Mouse (Mus musculus): Measurements from ENCODE around the gene Mdm2.
"Not testable (repeated sequence)": the region's sequence is repeated elsewhere in the genome, so short reads cannot be mapped to it uniquely, and the experiment has no call there.

Mdm2 gene

DNA sequence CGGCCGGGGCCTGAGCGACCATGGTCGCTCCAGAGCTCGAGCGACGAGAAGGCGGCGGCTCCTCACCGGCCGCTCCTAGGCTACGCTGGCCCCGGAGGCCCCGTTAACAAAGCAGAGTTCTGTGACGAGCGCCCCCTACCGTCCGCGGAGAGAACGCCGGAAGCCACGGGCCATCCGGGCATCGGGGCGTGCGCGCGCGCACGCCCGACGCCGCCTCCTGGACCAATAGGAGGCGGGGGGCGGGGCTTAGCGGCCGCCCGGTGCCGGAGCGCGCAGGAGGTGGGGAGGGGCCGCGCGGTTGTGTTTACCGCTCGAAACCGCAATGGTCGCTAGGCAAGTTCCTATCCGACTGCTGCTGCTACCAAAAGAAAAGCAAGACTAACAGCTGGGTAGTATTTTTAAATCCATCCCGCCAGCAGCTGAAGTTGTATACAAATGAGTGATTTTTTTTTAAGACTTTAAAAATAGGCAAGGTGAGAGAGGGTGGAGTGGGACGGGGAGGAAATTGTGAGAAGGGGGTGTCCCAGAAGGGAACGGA is at the start of gene Mdm2:
Mdm2 (minus strand) TSS at position 155 of the 538 bp plus-strand sequence.
- DNase-seq: peak; percentile 96 to 99

DNA sequence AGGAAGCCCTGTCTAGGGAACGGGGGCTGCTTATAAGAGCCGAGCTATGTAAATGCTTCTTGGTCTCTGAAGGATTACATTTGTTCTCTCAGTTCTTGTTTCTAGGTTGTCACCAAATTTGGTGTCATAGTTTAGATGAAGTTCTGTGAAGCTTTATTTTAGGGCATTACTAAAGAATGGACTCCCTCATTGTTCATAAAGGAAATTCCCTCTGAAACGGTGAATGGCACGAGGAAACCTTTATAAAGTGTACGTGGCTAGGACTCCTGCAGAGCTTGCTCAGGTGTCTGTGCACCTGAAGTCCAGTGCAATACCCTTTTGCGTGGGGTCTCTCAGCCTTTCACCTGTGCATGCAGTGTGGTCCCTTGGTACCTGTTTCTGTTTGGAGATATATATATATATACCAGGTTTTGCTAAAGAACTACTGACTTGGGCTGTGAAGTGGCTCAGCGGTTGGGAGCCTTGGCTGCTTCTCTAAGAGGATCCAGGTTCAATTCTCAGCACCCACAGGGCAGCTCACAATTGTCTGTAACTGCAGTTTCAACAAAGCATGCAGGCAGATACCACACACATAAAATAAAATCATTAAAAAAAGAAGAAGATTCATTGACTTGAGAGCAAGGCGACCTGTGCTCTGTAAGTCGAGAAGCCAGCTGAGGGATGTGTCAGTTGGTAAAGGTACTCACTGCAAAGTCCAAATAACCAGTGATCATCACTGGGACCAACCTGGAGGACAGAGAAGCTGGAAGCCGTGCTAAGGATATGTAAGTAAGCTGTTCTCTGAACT is 49.5 kb upstream of the Mdm2 start:
- DNase-seq: no peak

DNA sequence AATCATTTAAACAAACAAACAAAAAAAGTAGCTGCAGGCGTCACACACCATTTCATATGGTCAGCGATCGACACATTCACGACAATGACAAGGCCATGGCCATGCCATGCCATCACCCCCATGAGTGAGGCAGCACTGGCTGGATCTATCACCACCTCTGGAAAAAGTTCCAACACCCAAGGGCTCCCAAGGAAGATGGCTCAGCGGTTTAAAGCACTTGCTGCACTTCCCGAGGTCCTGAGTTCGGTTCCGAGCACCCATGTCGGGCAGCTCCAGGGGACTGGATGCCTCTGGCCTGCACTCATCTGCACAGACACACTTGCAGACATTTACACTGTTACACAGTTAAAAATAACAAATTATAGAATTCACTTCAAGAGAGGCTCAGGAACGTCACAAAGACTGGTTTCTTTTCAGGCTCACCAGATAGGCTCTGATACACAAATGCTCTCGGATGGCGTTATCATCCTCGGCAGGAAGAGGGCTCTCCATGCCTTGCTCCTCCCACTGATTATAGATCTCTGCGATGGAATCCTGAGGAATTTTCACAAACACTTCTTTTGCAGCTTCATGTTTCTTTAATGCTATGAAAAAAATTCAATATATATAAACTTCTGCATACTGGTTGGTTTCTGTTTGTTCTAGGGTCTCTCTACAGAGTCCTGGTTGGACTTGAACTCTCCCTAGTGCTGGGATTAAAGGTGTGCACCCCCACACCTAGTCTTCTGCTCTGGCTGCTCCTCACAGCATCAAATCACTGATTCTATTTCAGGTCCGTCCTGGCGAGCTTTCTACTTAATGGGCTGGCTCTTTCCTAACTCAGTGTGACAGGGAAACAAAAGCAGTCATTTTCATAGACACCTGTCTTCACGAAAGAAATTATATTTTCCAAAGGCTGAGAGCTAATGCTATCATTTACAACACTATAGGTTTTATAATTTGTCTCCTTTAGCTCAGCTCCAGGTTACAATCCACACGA is 48.5 kb upstream of the Mdm2 start:
- no peak for DNase-seq

DNA sequence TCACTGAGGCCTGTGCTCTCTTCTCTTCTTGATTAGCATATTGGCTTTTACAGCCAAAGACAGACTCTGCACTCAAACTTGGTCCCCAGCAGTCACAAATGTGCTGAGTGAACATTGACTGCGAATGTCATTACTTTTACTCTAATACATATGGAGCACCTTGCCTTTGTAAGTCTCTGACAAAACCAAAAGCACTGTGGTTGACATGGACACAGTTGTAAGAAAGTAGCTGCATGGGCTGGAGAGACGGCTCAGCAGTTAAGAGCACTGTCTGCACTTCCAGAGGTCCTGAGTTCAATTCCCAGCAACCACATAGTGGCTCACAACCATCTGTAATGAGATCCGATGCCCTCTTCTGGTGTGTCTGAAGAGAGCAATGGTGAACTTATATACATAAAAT is 47.8 kb upstream of the Mdm2 start:
- not testable (repeated sequence) for DNase-seq

DNA sequence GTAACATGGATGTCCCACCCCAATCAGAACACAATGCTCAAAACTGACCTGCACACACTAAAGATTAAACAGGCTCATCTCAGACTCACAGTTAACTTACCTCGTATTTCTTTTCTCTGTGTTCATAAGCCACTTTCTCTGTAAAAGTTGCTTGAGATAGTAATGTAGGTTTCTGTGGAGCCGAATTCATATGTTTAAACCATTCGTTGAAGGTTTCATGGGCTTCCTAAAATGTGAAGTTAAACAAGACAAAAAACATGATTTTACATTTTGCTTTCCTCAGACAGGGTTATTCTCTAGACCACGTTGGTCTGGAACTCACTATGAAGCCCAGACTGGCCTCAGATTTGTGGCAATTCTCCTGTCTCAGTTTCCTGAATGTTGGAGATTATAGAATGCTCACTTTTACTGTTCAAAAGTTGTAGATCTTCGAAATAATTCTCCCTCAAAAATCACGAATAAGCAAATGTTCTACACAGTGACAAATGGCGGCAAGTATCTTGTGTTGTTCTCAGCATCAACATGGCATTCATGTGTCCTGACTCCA is 47.3 kb upstream of the Mdm2 start:
- DNase-seq: no peak

DNA sequence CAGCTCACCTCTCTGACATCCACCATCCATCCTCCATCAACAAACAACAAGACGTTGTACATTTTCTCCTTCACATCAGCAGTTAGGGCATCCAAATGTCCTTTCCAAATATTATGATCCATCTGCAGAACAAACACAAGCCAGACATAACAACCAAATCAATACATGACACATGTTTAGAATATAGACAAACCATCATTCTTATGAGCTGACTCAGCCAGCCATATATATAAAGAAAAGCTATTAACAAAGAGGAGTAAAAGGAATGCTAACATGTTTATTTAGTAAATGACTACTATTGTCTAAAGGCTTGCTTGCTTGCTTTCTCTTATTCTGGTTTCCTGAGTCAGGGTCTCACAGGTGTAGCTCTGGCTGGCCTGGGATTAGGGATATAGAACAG is 46.7 kb upstream of the Mdm2 start:
- DNase-seq: no peak

DNA sequence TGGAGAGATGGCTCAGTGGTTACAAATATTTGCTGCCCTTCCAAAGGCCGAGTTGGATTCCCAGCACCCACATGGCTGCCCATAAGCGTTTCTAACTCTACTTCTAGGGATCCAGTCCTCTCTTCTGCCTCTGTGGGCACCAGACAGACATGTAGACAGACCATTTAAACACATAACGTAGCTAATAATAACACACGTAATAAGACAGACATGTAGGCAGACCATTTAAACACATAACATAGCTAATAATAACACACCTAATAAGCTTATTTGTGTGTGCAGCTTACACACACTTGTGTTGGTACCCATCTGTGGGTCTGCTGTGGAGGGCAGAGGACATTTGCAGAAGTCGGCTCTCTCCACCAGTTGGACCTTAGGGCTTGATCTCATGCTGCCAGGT is 46.2 kb upstream of the Mdm2 start:
- DNase-seq: no peak

DNA sequence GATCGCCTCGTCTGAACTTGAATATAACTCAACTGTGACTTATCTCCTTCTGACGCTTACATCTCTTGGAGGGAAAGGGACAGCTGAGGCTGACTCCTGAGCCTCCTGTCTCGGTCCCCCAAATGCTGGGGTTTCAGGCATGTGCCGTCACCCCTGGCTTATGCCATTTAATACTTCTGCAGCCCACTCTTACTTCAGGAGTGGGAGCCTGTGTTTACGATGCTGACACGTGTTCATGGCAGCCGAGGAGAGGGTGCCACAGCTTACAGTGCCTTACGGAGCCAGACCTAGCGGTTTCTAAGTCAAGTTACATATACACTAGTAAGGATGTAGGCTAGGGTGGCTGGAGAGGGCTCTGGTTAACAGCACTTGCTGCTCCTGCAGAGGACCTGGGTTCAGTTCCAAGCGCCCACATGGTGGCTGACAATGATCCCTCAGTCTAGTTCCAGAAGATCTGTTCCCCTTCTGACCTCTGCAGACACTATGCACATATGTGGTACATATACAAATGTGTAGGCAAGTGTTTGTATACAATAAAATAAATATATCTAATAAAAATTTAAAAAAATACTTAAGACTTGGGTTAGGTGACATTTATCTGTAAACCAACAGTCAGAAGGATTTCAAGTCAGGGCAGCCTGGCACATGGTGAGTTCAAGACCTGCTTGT is 45.4 kb upstream of the Mdm2 start:
- DNase-seq: no peak

DNA sequence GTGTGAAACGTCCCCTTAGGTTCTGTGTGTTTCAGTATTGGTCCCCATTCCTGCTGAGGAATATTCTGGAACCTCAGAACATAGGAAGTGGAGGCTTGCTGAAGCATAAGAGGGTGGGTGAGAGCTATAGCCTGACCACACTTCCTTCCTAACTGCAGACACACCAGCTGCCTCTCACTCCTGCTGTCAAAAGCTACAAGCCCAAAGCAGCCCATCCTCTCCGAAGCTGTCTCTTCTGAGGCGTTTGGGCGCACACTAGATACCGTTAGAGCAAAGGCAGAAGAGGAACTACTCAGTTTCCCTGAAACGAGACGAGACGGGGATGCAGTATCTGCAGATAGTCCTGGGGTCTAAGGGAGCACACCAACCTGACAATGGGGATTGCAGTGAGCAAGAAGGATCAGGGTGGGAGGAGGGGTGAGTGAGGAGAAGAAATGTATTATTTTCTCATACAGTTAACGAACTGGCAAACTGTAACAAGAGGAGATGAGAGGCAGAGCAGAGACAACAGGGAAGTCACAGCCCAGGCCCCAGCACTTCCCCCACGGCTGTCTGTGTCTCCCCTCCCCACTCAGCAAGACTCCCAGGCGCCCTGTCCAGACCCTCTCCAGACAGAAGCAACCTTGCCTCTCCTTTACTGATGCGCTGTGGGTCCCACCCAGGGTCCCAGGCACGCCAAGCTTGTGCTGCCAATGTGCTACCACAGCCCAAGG is 44.7 kb upstream of the Mdm2 start:
- no peak for DNase-seq

DNA sequence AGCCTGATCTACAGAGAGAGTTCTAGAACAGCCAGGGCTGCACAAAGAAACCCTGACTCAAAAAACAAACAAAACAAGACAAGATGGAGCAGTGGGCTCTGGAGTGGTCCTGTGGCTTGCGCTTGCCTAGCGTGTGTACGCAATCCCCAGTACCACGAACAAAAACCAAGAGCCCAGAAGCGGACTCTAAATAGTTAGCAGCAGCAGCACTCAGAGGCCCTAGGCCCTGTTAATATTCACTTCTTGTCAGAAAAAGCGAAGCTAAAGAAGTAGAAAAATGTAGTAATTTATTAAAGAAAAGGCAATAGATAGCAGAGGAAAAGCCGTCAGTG is 44.0 kb upstream of the Mdm2 start:
- no peak for DNase-seq

DNA sequence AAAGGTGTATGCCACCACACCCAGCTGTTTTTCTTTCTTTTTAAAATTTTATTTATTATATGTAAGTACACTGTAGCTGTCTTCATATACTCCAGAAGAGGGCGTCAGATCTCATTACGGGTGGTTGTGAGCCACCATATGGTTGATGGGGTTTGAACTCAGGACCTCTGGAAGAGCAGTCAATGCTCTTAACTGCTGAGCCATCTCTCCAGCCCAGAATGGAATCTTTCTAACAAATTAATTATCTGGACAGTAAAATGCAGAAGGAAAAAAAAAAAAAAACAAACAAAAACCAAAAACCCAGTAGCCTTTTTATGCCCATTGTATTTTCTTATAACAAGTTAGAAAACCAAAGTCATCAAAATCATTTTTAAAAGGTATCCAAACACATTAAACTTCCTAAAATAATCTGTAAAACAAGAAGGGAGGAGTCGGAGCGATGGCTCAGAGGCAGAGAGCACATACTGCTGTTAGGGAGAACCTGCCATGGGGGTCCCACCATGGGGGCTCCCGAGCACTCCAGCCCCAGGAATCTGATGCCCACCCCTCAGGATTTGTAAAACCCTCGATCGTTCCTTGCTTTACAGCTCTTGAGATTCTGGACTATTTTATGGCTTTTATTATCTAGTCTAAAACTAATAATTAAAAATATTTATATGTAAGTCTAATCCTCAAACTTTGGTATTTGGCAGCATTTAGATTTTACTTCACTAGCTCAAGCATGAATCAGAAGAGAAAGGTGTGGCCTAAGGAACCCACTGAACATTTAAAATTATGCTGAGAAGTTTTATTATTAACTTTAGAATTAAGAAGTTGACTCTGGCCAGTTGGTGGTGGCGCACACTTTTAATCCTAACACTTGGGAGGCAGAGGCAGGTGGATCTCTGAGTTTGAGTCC is 43.4 kb upstream of the Mdm2 start:
- no peak for DNase-seq

DNA sequence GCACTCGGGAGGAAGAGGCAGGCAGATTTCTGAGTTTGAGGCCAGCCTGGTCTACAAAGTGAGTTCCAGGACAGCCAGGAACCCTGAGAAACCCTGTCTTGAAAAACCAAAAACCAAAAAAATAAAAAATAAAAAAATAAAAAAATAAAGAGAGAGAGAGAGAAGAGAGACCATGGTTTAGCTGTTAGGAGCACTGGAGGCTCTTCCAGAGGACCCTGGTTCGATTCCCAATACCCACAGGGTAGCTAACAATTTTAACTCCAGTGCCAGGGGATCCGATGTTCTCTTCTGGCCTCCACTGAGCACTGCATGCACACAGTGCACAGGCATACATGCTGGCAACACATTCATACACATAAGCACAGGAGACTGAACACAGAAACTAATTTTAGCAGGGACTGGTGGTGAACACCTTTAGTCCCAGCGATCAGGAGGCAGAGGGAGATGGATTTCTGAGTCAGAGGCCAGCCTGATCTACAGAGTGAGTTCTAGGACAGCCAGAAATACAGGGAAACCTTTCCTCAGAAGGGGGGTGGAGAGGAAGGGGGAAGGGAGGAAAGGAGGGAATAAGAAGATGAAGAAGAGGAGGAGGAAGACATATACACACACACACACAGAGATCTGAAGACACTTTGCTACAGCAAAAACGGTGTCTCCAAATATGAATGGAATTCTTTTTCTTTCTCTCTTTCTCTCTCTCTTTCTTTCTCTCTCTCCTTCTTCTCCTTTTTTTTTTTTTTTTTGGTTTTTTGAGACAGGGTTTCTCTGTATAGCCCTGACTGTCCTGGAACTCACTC is 42.5 kb upstream of the Mdm2 start:
- no peak for DNase-seq

DNA sequence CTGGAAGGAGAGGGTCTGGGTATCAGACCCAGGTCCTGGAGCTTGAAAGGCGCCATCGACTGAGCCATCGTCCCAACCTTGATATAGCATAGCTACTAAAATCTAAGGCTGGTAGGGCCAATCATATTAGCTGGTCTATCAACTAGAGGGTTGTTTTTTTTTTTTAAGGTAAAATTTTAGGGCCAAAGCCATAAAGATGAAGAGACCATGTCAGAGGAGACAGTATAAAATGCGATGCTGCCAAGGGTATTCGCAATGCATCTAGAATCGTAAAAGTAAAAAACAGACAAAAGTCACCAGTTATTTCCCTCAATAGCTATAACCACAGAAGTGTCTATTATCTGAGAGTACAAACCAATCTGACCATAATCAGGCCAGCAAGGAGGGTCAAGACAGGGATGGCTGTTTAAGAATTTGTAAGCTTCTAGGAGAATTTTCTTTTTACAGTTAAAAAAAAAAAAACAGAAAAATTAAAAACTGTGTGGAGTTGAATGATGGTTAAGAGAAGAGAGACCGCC is 41.8 kb upstream of the Mdm2 start:
- DNase-seq: no peak

DNA sequence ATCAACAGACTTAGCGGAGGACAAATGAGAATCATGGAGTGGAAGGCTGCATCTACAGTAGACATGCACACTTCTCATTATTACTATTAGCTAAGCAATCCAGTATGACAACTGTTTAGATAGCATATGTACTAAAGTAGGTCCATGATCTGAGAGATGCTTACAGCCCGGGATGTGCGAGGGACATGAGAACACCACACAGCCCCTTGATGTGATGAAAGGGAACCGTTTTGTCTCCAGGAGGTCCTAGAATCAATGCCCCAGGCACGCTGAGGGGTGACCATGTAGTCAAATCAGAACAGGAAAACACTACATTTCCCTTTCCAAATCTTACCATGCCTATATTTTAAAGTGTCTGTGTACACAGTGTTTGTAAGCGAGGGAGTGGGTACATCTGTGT is 41.2 kb upstream of the Mdm2 start:
- DNase-seq: no peak

DNA sequence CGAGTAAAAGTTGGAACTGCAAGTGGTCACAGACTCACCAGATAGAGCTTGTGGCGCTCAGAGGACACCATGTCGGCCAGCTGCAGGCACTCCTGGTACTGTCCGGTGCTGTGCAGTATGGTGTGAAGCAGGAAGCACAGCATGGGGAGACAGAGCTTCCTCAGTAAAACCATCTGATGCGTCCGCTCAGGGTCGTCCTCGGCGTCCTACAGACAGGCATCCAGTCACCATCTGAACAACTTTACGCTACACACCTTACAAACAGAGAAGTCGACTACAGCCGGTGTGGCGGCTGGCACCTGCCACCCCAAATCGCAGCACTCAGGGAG is 40.7 kb upstream of the Mdm2 start:
- DNase-seq: no peak

DNA sequence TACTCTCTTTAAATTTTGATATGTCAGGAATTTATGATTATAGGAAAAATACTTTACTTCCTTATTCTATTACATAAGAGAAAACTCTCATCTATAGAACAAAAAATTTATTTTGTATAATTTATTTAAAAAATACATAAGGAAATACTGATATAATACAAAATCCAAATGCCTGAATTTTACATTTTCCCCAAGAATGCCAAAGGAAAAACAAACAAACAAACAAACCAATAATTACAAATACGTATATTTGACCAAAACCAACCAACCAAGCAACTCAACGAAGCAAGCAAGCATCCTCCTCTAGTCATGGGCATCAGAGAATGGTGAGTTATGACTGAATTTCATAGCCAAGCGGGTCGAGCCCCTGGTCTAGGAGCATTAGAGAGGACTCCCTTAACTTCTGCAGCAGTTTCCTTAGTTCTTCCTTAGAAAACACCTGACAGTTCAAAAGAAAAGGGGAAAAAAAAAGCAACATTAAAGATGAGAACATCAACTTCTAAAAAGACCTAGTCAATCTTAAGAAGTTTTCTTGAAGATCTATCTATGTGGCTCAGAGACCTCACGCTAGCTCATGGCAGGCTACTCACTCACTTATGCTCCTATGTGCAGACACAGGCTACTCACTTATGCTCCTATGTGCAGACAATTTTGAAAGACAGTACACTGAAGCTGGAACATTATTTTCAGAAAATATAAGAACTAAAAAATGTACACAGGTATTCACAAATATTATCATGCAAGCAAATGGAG is 40.1 kb upstream of the Mdm2 start:
- DNase-seq: no peak

DNA sequence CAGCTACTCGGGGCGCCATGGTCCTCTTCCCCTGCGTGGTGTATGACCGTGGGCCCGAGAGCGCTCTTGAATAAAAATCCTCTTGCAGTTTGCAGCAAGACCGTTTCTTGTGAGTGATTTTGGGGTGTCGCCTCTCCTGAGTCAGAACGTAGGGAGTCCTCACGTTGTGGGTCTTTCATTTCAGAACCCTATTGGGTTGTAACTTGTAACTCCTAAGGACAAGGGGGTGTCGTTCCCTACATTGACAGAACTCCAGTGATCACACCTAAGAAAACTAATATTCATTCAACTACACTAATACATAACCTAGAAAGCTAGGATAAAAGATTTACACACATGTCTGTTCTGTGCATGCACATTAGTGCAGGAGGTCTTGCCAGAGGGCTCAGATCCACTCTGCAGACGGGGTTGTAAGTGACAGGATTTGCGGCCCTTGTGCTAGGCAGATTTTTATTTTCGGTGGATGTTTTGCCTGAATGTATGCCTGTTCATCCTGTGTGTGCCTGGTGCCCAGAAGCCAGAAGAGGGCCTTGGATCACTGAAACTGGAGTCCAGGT is 39.3 kb upstream of the Mdm2 start:
- no peak for DNase-seq

DNA sequence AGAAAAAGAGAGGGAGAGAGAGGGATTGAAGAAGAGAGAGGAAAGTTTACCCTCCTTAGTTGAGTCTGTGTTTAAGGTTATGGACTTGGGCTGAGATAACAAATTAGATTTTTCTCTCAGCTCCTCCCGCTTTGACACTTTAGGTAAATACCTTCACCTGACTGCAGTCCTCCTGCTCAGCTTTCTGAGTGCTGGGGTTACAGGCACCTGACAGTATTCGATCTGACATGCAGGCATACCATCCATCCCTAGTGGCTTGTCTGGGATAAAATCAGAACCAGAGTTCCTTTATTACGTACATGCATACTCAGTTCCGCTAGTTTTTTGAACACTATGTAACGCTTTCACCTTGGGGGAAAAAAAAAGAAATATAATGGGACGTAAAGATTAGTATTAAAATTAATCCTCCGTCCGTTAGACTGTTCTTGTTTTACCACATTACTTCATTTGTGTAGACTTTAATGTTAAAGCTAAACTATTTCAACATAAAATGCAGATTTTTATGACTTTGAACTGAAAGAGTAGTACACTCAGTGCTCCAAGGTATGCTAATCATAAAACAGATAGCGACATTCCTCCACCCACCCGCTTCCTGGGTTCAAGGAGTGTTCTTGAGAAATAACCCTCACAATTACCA is 38.6 kb upstream of the Mdm2 start:
- no peak for DNase-seq

Measured in kidney, postnatal 36 days (tissue).